Mouse (Mus musculus) monocyte, adult 2 months (primary cell): ENCODE data around the gene Ddx59.

Experiments used
- DNase-seq, 2 experiments: peaks; one replicate each; pipeline ENCODE4 v3.0.0; 2022; ENCODE audit warnings: low spot score in 2 of 2, low read depth in 1 of 2

Ddx59 gene

DNA sequence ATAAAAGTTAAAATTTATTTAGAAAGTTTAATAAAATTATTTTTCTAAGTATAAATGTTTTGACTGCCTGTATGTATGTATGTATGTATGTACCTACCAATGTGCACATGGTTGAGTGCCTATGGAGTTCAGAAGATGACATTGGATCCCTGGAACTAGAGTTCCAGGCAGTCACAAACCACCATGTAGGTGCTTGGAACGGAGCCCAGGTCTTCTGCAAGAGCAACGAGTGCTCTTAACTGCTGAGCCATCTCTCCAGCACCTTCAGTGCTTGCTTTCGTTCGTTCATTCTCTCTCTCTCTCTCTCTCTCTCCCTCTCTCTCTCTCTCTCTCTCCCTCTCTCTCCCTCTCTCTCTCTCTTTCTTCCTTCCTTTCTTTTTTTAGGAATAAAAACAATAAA, 32.3 kb downstream of the Ddx59 start:
- DNase-seq: no peak

DNA sequence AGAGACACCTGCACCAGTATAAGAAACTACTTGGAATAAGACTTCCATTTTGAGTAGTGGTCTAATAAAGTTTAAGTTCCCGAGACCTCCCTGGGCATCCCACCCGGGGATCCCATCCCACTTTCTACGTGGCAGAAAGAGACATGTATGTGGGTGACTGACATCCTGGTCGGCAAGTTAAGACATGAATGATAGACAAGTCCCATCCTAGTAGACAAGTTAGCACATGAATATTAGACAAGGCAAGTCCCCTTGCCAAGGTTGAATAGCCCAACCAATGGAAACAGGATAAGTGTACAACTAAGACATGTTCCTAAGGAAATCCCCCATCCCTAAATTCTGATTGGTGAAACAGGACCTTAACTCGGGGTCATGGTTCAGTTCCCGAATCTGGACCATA, 34.5 kb downstream of the Ddx59 start:
- DNase-seq: no peak

DNA sequence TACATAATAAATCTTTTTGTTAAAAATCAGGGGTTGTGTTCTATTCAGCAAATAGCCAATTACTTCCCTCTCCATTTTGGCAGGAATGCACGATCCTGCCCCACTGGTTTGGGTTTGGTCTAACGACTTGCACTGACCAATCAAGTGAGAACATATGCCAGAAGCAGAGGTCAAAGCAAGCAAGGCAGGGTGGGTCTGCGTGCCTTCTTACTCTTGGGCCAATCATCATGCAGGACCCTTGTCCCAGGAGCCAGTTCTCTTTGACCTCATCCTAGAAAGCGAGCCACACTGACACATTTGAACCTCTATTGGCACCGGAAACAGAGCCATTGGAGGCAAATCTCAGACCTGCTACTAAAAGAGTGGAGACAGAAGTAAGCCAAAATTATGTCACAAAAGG, 35.1 kb downstream of the Ddx59 start:
- no peak for DNase-seq

DNA sequence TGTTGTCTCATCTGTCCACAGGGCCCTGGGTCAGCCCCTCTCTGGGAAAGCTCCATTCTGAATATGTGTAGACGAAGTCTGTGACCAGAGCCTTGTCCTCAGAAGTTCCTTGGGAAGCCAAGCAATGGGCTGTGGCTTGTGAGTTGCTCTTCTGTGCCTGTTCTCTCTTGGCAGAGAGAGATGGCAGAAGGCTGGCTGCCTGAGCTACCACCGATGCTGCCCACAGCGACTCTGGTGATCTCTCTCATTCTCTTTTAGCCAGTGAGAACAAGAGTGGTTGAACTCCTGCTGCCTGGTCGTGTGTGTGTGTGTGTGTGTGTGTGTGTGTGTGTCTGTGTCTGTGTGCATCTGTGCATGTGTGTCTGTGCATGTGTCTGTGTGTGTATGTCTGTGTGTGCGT, 37.4 kb downstream of the Ddx59 start:
- DNase-seq: no peak

DNA sequence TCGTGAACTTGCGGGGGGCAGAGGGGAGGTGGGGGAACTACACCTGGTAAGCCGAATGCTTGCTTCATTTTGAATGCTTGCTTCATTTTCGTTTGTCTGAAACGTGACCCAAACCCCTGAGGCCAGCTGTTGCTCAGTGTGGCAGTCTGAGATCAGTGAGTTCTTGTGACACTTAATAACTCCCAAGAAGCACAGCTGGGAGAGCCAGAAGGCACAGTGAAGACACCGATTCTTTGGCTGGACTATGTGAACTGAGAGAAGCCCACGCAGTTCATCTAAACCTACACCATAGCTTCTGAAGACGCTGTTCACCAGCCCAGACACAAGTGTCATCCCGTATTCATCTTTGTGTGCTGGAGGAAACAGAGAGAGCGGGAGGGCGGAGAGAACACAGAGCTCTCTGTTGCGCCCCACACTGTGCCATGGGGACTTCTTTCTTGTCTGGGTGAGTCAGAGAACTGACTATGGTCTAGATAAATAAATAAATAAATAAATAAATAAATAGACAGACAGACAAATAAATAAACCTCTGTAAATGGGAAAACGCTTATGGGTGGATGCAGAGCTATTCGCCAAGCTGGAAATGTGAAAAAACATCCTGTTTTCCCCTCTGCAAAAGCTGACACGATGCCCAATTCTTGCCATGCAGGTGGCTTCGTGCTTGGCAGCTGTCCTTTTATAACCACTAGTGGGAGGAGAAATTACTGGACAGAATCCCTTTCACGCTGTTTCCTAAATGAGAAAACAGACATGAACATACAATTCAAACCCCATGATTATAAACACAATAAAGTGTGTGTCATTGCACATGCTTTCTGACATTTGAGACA, 40.9 kb downstream of the Ddx59 start:
- no peak for DNase-seq

DNA sequence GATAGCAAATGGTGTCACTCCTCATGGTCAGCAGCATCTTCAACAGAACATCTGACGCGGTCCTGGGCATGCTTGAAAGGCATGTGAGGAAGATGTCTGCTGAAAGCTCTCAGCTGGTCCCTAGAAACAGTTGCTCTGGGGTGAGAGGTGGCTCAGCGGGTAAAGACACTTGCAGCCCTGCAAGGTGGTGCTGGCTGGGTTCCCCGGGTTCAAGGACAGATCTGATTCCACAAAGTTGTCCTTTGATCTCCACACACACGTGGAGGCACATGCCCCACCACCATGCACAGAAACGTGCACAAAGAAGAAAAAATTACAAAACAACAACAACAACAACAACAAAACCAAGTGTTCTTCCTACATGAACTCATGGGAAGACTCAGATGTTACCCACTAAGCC, 41.7 kb downstream of the Ddx59 start:
- DNase-seq: no peak

DNA sequence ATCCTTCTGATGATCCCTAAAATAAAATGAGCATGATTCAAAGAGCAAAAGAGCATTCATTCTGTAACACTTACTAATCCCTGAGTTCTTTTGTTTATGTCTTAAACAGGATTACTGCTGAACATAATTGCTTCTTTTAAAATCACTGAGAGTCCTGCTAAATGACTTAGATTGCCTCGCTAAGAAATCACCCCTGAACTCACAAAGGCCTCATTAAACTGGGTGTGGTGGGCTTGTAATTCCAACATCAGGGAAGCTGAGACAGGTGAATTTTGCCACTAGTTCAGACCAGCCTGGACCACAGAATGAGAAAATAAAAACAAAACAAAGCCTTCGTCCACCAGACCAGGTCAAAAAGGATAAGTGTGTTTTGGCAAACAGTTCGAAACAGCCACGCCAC, 42.3 kb downstream of the Ddx59 start:
- DNase-seq: no peak

DNA sequence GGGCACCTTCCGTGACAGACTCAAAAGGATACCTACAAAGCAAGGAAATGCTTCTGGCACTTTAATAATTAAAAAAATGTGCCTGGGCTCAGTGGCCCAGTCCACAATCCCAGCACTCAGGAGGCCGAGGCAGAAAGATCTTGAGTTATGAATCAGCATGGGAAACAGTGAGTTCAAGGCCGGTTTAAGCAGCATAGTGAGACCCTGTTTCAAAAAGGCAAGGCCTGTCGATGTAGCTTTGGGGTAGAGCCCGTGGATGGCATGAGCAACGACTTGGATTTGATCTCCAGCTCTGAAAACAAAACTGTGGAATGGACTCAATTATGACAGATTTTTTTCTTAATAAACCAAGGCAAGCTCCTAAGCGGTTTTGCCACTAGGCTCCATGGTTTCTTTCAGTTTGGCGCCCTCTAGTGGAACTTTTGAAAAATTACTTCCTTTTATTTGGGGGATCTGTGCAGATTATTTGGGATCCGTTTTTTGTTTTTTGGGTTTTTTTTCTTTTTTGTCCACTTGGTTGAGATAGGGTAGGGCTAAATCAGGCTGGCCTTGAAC, 43.7 kb downstream of the Ddx59 start:
- no peak for DNase-seq

DNA sequence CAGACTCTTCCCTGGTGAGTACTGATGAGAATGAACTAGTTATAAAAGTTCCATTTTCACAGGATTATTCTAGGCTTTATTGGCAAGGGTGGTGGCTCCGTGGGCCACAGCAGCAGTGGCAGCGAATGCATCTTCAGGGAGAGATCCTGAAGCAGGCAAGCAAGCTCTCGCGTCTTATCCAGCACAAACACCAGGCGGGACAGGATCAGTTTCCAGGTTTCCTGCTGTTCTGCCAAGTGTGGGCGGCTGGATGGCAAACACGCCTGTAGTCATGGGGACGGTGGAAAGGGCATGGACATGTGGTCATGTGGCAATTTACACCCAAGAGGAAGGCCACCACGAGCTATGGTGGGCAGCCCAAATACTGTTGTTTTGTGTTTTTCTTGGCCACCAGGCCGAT, 47.4 kb downstream of the Ddx59 start:
- no peak for DNase-seq

DNA sequence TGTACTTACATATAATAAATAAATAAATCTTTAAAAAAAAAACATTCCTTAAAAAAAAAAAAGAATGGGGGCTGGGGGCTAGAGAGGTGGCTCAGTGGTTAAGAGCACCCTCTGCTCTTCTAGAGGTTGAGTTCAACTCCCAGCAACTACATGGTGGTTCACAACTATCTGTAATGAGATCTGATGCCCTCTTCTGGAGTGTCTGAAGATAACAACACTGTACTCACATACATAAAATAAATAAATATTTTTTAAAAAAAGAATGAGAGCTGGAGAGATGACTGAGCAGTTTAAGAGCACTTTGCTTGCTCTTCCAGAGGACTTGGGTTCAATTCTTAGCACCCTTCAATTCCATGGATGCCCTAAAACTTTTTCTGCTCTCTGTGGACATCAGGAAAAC, 50.1 kb downstream of the Ddx59 start:
- DNase-seq: no peak

DNA sequence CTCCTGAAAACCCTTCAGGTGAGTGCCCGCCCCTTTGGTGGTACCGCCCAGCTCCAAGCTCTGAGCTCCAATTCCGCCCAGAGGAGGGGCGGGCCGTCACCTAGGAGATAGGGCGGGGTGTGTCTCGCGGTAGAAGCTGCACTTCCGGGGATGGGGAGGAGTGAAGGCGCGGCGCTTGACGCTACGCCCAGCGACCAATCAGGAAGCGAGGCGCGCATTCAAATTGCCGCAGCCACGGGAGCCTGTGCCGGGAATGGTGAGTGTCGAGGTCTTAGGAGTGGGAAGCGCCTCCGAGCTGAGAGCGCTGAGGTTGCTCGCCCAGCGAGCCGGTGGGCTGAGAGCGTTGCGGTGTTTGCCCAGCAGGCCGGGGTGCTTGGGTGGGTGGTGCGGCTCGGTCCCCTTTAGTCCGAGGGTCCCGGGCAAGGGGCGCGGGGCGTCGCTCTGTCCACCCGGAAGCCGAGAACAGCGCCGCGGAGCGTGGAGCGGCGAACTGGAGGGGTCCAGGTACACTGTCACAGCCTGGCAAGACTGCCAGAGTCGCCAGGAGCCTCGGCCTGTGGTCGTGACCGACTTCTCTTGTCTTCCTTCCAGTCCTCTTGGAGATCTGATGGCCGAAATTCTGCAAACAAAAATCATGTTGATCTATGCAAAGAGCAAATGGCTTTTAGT, 51.2 kb downstream of the Ddx59 start, which contains the start of gene Kif14:
TSS of gene Kif14 (plus strand) at position 201 of the 669 bp plus-strand sequence.
- DNase-seq: peak; percentile 81 to 86

DNA sequence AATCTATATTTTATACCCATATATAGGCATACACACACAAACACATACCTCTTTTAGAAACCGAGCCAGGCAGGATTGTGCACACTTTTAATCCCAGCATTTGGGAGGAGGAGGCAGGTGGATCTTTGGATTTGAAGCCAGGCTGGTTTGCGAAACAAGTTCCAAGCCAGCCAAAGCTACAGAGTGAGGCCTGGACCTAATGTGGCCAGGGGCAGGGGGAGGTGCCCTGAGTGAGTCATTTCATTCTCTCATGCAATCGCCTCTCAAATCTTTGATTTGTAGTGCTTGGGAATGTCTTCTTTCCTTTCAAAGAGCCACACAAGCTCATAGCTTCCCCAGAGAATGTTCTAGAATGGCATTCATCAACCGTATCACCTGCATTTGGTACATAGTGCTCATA, 54.3 kb downstream of the Ddx59 start:
- DNase-seq: no peak

DNA sequence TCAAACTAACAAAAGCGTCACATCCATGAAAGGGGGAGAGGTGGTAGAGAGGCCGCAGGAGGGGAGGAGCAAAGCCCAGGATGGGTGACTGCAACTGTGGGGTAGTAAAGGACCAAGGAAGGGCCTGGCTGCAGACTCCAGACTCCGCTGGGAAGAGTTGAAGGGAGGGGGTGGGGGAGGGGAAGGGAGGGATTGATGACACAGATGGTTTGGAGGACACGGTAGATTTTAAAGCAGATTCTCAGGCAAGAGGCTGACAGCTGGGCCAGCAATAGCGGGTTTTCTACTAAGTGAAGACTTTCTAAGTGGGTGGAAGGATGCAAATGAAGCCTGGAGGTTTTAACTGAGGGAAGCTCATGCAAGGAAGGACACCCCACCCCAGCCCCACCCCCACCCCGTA, 55.4 kb downstream of the Ddx59 start:
- DNase-seq: no peak
